Mouse (Mus musculus) adipose tissue, adult 10 weeks (tissue): ENCODE measurements around the gene Gm49403. TPM values are rescaled to one million over a fixed set of nuclear protein-coding genes. Genes with fewer than 3 reads are reported as not detected.

Source experiments
- polyA plus RNA-seq: library from polyadenylated mRNA; stranded (reverse); fragments of 350-450 nt; fragmentation: Illumina TruSeq; extraction: RNeasy Lipid Tissue Mini Kit (QIAGEN cat#74804); gene quantifications from one replicate; pipeline ENCODE4 v1.2.3, GENCODE M21; 2014; ENCODE audit warnings: low read depth, low replicate concordance

Gene Gm49403
- polyA plus RNA-seq = not detected

DNA sequence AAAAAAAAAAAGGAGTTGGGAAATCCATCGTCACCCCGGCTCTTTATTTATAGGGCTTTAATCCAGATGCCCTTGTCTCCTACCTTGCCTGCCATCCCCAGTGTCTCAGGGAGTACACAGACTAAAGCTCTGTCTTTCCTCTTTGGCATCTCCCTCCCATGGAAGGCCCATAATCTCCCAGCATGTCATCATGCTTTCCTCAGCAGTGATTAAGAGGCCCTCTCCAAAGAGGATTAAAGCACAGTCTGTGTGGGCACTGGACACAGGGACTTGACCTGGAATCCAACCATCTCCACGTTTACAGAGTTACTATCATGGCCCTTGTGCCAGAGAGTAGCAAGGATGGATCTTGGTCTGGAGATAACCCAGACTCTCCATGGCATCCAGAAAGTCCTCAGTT, at the start of gene Gm49403, which contains the start of gene Lbhd1:
TSS of gene Gm49403 (plus strand) at position 315 of the 400 bp plus-strand sequence.
TSS of gene Lbhd1 (plus strand) at position 117 of the 400 bp plus-strand sequence.

GRCm38 (mm10) chr19:8837251-8837791, 46.4 kb upstream of the Gm49403 start, which contains the start of gene Bscl2:
Gene Bscl2 (plus strand): TSS chr19:8837467.

DNA sequence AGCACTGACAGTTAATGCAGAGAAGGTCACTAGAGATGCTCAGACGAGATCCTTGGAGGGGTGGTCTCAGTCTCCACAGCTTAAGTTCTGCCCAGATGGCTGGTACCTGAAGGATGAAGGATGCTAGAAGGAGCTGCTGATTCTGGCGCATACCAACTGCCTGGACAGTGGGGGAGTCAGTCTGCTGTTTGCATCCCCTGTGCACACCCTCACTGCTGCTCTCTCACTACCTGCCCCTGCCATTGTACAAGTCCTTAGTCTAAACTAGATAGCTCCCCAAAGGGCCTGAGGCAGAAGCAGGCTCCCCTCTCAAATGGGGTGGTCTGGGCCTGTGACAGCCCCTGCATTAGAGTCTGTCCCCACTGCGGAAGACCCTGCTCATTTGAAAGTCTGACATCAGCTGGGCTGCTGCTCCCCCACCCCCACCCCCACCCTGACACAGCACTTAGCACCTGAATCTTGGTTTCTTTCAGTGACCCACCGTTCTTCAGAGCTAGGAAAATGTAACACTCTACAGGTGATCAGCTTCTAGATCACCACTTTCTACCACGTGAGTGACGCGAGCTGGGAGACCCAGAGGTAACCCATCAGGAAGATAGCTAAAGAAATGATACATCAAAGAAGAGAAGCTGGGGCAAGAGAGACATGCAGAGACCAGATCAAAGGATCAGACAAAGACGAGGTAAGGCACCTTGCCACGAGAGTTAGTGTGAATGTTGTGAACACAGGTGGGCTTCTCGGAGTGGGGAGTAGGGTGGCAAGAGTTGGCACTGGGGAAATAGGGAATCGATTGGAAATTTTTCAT, 44.4 kb upstream of the Gm49403 start, which contains the start of gene Gng3:
TSS of gene Gng3 (minus strand) at position 92 of the 805 bp plus-strand sequence.

DNA sequence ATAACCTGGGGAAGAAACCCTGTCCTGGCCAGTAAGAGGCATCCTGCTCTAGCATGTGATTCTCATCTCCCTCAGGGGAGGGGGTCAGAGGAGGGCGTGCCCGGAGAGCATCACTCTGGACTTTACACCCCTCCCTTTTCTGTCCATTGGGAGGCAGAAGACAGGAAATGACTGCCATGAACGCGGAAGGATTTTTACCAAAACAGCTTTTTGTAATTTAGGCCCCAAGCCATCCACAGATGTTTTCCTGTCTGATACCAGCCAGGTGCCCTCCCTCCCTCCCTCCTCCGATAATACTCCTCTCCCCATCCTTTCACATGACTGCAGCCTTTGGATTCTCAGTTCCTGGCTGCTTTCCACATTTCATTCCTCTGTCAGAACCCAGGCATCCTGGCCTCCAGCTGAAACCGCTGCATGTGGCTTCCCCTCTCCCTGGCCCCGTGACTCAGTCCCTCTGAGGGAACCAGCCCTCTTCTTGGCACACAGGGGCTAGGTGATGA, 33.3 kb upstream of the Gm49403 start, which contains the start of gene Lrrn4cl:
TSS of gene Lrrn4cl (plus strand) at position 367 of the 500 bp plus-strand sequence.

GRCm38 (mm10) chr19:8871267-8872186, 12.2 kb upstream of the Gm49403 start, which contains the start of gene Ubxn1:
Gene Ubxn1 (plus strand): TSS chr19:8871496.

DNA sequence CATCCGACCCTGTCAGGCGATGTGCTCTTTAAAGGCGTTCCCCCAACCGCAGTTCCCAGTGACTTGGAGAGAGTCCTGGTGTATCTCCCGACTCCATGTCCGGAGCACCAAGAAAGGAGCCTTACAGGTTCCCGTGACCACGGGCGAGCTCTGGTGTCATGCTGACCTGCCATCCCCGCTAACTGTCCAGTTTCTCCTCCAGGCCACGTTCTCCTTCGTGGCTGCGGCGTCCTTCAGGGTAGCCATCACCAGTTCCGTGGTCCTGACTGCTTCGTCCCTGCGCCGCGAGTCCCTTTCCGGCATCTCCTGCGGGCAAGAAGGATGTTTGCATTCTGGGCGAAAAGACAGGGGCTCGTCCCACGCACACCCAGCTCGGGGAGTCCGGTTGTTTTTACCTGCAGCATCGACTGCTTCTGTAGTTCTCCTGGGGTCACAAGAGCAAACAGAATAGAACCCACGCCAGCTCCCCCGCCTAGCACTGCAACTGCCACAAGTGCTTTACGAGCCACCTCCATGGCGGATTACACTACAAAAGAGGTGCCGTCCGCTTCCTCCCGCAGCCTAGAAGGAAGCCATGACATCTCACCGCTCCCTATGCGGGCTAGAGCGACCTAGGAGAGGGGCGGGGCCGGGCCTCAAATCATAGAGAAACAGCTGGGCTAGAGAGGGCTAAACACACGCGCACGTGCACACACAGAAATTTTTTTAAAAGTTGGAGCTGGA, 3.3 kb upstream of the Gm49403 start, which contains the start of gene Uqcc3:
TSS of gene Uqcc3 (minus strand) at position 613 of the 723 bp plus-strand sequence.

GRCm38 (mm10) chr19:8888511-8889385, 5.0 kb downstream of the Gm49403 start, which contains the start of the genes 1810009A15Rik and Gm49416:
Gene 1810009A15Rik (plus strand): TSS chr19:8888853.
Gene Gm49416 (plus strand): TSS chr19:8888926.

DNA sequence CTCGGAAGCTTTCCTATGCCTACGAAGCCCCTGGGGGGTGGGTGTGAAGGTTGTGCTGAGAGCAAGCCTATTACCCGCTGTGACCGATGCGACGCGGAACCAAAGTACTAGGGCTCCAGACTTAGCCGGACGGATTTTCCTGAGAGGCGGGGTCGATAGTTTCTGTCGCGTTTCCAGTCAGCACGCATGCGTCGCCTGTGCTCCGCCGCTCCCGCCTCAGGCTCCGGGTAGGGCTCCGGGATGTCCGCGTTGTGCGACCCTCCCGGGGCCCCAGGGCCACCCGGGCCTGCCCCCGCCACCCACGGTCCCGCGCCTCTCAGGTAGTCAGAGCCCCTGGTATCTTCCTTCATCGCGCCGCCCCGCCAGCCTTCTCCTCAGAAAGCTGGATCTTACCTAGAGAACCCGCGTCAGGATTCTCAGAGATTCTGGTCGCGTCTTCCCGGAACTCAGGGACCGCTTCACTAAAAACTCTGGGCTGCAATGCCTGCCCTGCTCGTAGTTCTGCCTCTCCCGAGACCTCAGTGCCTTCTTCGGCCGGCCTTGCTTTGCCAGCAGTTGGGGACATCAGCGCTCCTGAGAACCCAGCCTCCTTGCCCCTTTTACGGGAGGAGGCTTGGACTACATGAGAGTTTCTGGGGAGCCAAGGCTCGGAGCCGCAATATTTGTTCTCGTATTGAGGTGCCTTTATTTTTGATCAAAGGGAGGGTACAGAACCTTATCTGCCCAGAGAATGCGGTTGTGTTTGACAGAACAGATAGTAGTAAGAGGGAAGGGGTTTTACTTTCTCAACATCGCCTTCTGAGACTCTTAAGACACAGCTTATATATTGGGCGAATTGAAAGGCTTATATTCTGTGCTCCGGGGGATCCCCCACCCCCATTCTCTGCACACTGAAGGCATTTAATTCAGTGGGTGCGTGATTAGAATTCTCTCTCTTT, 9.4 kb downstream of the Gm49403 start, which contains the start of gene Ints5:
TSS of gene Ints5 (plus strand) at position 177 of the 938 bp plus-strand sequence.

DNA sequence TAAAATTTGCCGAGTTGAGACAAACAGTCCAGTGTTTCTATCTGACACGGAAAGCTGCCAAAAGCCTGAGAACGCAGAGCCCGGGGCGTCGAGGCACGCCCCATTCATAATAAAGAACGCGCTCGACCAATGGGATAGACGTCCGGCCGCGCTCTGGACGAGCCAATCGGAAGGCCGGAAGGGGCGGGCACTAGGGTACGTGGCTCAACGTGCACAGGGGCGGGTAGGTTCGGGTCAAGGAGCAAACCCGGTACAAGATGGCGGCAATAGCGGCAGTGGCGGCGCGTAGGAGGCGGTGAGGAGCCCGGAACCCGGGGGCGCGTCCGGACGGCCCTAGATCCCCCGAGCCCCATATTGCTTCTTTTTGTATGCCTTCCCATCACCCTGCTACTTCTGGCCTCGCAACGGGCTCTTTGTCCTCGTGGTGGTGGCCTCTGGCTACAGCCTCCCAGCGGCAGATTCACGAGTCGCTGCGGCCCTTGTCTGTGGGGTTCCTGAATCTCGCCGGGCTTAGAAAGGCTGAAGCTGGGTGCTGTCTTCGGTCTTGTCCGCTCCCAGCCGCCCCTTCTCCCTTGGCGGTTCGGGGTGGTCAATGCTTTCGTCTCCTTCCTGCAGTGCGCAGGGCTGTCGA, 14.2 kb downstream of the Gm49403 start, which contains the start of gene Ganab:
TSS of gene Ganab (plus strand) at position 207 of the 631 bp plus-strand sequence.

GRCm38 (mm10) chr19:8920073-8920736, 36.5 kb downstream of the Gm49403 start, which contains the start of gene B3gat3:
Gene B3gat3 (plus strand): TSS chr19:8920374.

GRCm38 (mm10) chr19:8929224-8930088, 45.7 kb downstream of the Gm49403 start, which contains the start of the genes Rom1 and Eml3:
Gene Rom1 (minus strand): TSS chr19:8929356.
Gene Eml3 (plus strand): TSS chr19:8929552.

Other genes starting within 250 kb of the Gm49403 start
- 0.06 TPM for gene Chrm1, start 220.1 kb upstream of the Gm49403 start, polyA plus RNA-seq
- 327 TPM for gene Slc3a2, start 160.6 kb upstream of the Gm49403 start, polyA plus RNA-seq
- gene Wdr74, start 148.1 kb upstream of the Gm49403 start, polyA plus RNA-seq = 31.3 TPM
- 12.2 TPM for gene 1700092M07Rik, start 143.2 kb upstream of the Gm49403 start, polyA plus RNA-seq
- gene Stx5a, start 142.5 kb upstream of the Gm49403 start, polyA plus RNA-seq = 114 TPM
- gene Nxf1, start 126.9 kb upstream of the Gm49403 start, polyA plus RNA-seq = 150 TPM
- gene Tmem223, start 112.9 kb upstream of the Gm49403 start, polyA plus RNA-seq = 77.8 TPM
- gene Tmem179b, start 109.5 kb upstream of the Gm49403 start, polyA plus RNA-seq = 54.7 TPM
- 12.1 TPM for gene Taf6l, start 97.5 kb upstream of the Gm49403 start, polyA plus RNA-seq
- 104 TPM for gene Polr2g, start 85.4 kb upstream of the Gm49403 start, polyA plus RNA-seq
- gene Zbtb3, start 81.4 kb upstream of the Gm49403 start, polyA plus RNA-seq = 3.0 TPM
- gene Ttc9c, start 64.6 kb upstream of the Gm49403 start, polyA plus RNA-seq = 29.3 TPM
- 84.2 TPM for gene Hnrnpul2, start 63.9 kb upstream of the Gm49403 start, polyA plus RNA-seq
- not detected for gene AC129217.1, start 54.2 kb upstream of the Gm49403 start, polyA plus RNA-seq
- 161 TPM for gene Bscl2, start 46.5 kb upstream of the Gm49403 start, polyA plus RNA-seq
- 0.31 TPM for gene Gng3, start 44.7 kb upstream of the Gm49403 start, polyA plus RNA-seq
- 12.1 TPM for gene Lrrn4cl, start 33.2 kb upstream of the Gm49403 start, polyA plus RNA-seq
- gene Ubxn1, start 12.4 kb upstream of the Gm49403 start, polyA plus RNA-seq = 150 TPM
- 57.7 TPM for gene Uqcc3, start 3.0 kb upstream of the Gm49403 start, polyA plus RNA-seq
- 2.4 TPM for gene Lbhd1, start 198 bp upstream of the Gm49403 start, polyA plus RNA-seq
- gene 1810009A15Rik, start 4.9 kb downstream of the Gm49403 start, polyA plus RNA-seq = 60.0 TPM
- gene Gm49416, start 5.0 kb downstream of the Gm49403 start, polyA plus RNA-seq = not detected
- gene Ints5, start 9.1 kb downstream of the Gm49403 start, polyA plus RNA-seq = 12.0 TPM
- gene Ganab, start 14.1 kb downstream of the Gm49403 start, polyA plus RNA-seq = 130 TPM
- 54.1 TPM for gene B3gat3, start 36.4 kb downstream of the Gm49403 start, polyA plus RNA-seq
- 6.2 TPM for gene Rom1, start 45.4 kb downstream of the Gm49403 start, polyA plus RNA-seq
- gene Eml3, start 45.6 kb downstream of the Gm49403 start, polyA plus RNA-seq = 35.3 TPM
- 71.9 TPM for gene Mta2, start 57.9 kb downstream of the Gm49403 start, polyA plus RNA-seq
- 17.4 TPM for gene Tut1, start 69.9 kb downstream of the Gm49403 start, polyA plus RNA-seq
- 409 TPM for gene Eef1g, start 83.1 kb downstream of the Gm49403 start, polyA plus RNA-seq
- gene Ahnak, start 105.4 kb downstream of the Gm49403 start, polyA plus RNA-seq = 114 TPM
- not detected for gene Scgb1a1, start 204.0 kb downstream of the Gm49403 start, polyA plus RNA-seq